ENCODE assay signal across 7 mouse cellular contexts in the genomic region with DNA sequence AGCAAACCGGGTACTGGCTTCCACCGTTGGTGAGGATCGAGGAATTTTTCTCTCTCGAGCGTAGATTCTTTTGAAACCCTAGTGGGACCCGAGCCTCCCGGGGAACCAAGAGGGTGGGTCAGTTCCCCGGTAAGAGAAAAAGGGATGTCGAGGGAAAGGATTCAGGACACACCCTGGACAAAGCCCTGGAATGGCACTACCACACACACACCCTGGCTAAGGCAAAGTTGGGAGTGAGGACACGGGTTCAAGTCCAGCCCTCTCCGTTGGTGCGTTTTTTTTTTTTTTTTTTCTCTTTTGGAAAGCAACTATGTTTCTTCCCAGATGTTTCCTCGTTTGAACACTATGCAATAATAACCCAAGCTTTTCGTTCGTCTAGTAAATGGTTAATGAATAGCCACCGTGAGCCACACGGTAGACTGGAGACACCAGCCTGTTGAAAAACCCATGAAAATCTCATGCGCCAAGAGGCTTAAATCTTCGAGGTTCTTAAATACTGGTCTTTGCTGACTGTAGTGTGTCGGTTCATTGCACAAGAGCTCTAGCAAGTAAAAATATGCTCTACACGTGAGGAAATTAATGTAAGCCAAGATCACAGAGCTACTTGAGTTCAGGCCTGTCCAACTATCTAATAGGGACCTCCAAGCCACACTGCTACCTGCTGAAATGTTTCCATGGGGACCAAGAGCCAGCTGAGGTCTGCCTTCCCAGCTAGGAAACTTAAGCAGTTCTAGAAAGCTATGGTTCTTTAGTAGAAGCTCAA. TPM values are rescaled to one million over a fixed set of nuclear protein-coding genes. Genes with fewer than 3 reads are reported as not detected.
DNase-seq lines count a peak whose midpoint lies in the region; ATAC-seq lines count a peak whose summit lies in the region.

No protein-coding gene starts in this region.

- ATAC-seq in neural tube, embryonic 11.5 days (ENCODE audit: insufficient read depth, low FRiP score, low TSS enrichment), result peak; percentile 23; the same call in 1 of the 2 replicates
- peak; percentile 11; the same call in 1 of the 2 replicates for ATAC-seq in erythroid progenitor cell, adult 5-6 weeks (replicated peaks; ENCODE audit: low FRiP score, poor library complexity, severe bottlenecking)
- ATAC-seq in limb, embryonic 13.5 days (ENCODE audit: low FRiP score, low read depth), result no peak
- no peak for ATAC-seq in stomach, embryonic 16.5 days (ENCODE audit: insufficient read depth, low FRiP score)

- peak overlapping the region; percentile 92 for H3K27ac ChIP-seq in neural tube, embryonic 11.5 days (ENCODE audit: low read depth, low read length)
- peak overlapping the region; percentile 95 for H3K27ac ChIP-seq in limb, embryonic 13.5 days
- H3K27ac ChIP-seq in stomach, embryonic 16.5 days (ENCODE audit: low read length), result peak overlapping the region; percentile 98

- H3K9me3 ChIP-seq in neural tube, embryonic 11.5 days (ENCODE audit: control insufficient read depth, low read length), result no peaks in the 10 kb centered on the region
- no peaks in the 10 kb centered on the region for H3K9me3 ChIP-seq in limb, embryonic 13.5 days
- H3K9me3 ChIP-seq in stomach, embryonic 16.5 days (replicated peaks; ENCODE audit: control insufficient read depth, low read length), result no peaks in the 10 kb centered on the region

- intact Hi-C loops in left cerebral cortex, postnatal 4 days (cut with DNase I), result loop anchor here (5.0 kb wide), 1 partner anchor 380 kb away; no protein-coding TSS in a partner anchor

- peak overlapping the region; percentile 97 for H3K9ac ChIP-seq in neural tube, embryonic 11.5 days (ENCODE audit: low read length)
- peak overlapping the region; percentile 94 for H3K9ac ChIP-seq in limb, embryonic 13.5 days
- peak overlapping the region; percentile 94 for H3K9ac ChIP-seq in stomach, embryonic 16.5 days (ENCODE audit: low read length)

- peaks cover 16% of the 10 kb centered on the region for H3K36me3 ChIP-seq in neural tube, embryonic 11.5 days (ENCODE audit: control insufficient read depth, insufficient read depth, low read length)
- H3K36me3 ChIP-seq in limb, embryonic 13.5 days, result peaks cover 45% of the 10 kb centered on the region
- peaks cover 28% of the 10 kb centered on the region for H3K36me3 ChIP-seq in stomach, embryonic 16.5 days (ENCODE audit: control insufficient read depth, insufficient read depth, low read length)

- WGBS in neural tube, embryonic 11.5 days, result 31% methylated on average over 21 of the region's 21 CpGs
- WGBS in limb, embryonic 13.5 days, result 26% methylated on average over 21 of the region's 21 CpGs
- 15% methylated on average over 21 of the region's 21 CpGs for WGBS in stomach, embryonic 16.5 days

- H3K4me1 ChIP-seq in neural tube, embryonic 11.5 days (ENCODE audit: control insufficient read depth, insufficient read depth, low read length), result peaks cover 9% of the 10 kb centered on the region
- H3K4me1 ChIP-seq in limb, embryonic 13.5 days, result peaks cover 22% of the 10 kb centered on the region
- H3K4me1 ChIP-seq in stomach, embryonic 16.5 days (ENCODE audit: control insufficient read depth, insufficient read depth, low read length), result peaks cover 12% of the 10 kb centered on the region

- H3K4me2 ChIP-seq in neural tube, embryonic 11.5 days (ENCODE audit: low read depth), result peak overlapping the region; percentile 73
- H3K4me2 ChIP-seq in limb, embryonic 13.5 days (replicated peaks), result peak overlapping the region; percentile 84
- peak overlapping the region; percentile 91 for H3K4me2 ChIP-seq in stomach, embryonic 16.5 days (ENCODE audit: low read depth, low read length)

- H3K27me3 ChIP-seq in neural tube, embryonic 11.5 days (ENCODE audit: control insufficient read depth, insufficient read depth, low read length), result no peaks in the 10 kb centered on the region
- no peaks in the 10 kb centered on the region for H3K27me3 ChIP-seq in limb, embryonic 13.5 days
- no peaks in the 10 kb centered on the region for H3K27me3 ChIP-seq in stomach, embryonic 16.5 days (ENCODE audit: control insufficient read depth, insufficient read depth, low read length)

- no peak for DNase-seq in neural tube, embryonic 11.5 days (ENCODE audit: low spot score)
- DNase-seq in neural tube, embryonic 10.5 days (ENCODE audit: extremely low spot score, low spot score), result no peak
- DNase-seq in spleen, postnatal 4 days (ENCODE audit: low spot score in 2 of 2), result no peak
- no peak for DNase-seq in left cerebral cortex, postnatal 4 days

- peak overlapping the region; percentile 90 for H3K4me3 ChIP-seq in neural tube, embryonic 11.5 days (ENCODE audit: low read depth, low read length)
- H3K4me3 ChIP-seq in limb, embryonic 13.5 days, result peak overlapping the region; percentile 91
- peak overlapping the region; percentile 75 for H3K4me3 ChIP-seq in stomach, embryonic 16.5 days (replicated peaks; ENCODE audit: low read length)

RNA-seq across cellular contexts. Expression of a gene that starts 0.5 kb away (rescaled TPM):
- polyA plus RNA-seq in neural tube, embryonic 11.5 days (2014; fragmentation: Nextera tagmentation; extraction: Ambion mirVana), result 37.6 and 38.0 TPM in 2 replicates
- total RNA-seq in erythroid progenitor cell, adult 5-6 weeks (2015; ENCODE audit: low replicate concordance), result 5.4 and 13.0 TPM in 2 replicates
- 2.3 TPM in 1 of 2 replicates, not detected in the other for total RNA-seq in erythroid progenitor cell, adult 5-6 weeks (2017; ENCODE audit: low replicate concordance)
- polyA plus RNA-seq in limb, embryonic 13.5 days (2015; fragmentation: Nextera tagmentation; extraction: Ambion mirVana), result 43.5 and 46.0 TPM in 2 replicates
- 38.7 and 42.0 TPM in 2 replicates for polyA plus RNA-seq in stomach, embryonic 16.5 days (2015; fragmentation: Nextera tagmentation; extraction: Ambion mirVana)
- 10 to 100 TPM; 26.5 to 32.8 TPM for total RNA-seq in left cerebral cortex, postnatal 4 days (2021)

RNA-seq across cellular contexts. Expression of a gene that starts 0.9 kb away (rescaled TPM):
- 12.7 and 13.4 TPM in 2 replicates for polyA plus RNA-seq in neural tube, embryonic 11.5 days (2014; fragmentation: Nextera tagmentation; extraction: Ambion mirVana)
- total RNA-seq in erythroid progenitor cell, adult 5-6 weeks (2015; ENCODE audit: low replicate concordance), result 0.36 and 0.42 TPM in 2 replicates
- total RNA-seq in erythroid progenitor cell, adult 5-6 weeks (2017; ENCODE audit: low replicate concordance), result 0.39 and 0.61 TPM in 2 replicates
- 10.0 and 11.1 TPM in 2 replicates for polyA plus RNA-seq in limb, embryonic 13.5 days (2015; fragmentation: Nextera tagmentation; extraction: Ambion mirVana)
- polyA plus RNA-seq in stomach, embryonic 16.5 days (2015; fragmentation: Nextera tagmentation; extraction: Ambion mirVana), result 6.5 and 7.0 TPM in 2 replicates
- total RNA-seq in left cerebral cortex, postnatal 4 days (2021), result 10 to 100 TPM; 26.8 to 29.6 TPM

RNA-seq across cellular contexts. Expression of a gene that starts 19.4 kb away (rescaled TPM):
- 20.2 and 21.1 TPM in 2 replicates for polyA plus RNA-seq in neural tube, embryonic 11.5 days (2014; fragmentation: Nextera tagmentation; extraction: Ambion mirVana)
- not detected in 2 replicates for total RNA-seq in erythroid progenitor cell, adult 5-6 weeks (2015; ENCODE audit: low replicate concordance)
- total RNA-seq in erythroid progenitor cell, adult 5-6 weeks (2017; ENCODE audit: low replicate concordance), result not detected in 2 replicates
- 7.7 and 9.2 TPM in 2 replicates for polyA plus RNA-seq in limb, embryonic 13.5 days (2015; fragmentation: Nextera tagmentation; extraction: Ambion mirVana)
- 13.4 and 15.3 TPM in 2 replicates for polyA plus RNA-seq in stomach, embryonic 16.5 days (2015; fragmentation: Nextera tagmentation; extraction: Ambion mirVana)
- total RNA-seq in left cerebral cortex, postnatal 4 days (2021), result 10 to 100 TPM; 40.0 to 44.2 TPM

RNA-seq across cellular contexts. Expression of a gene that starts 22.3 kb away (rescaled TPM):
- polyA plus RNA-seq in neural tube, embryonic 11.5 days (2014; fragmentation: Nextera tagmentation; extraction: Ambion mirVana), result not detected in 2 replicates
- not detected in 2 replicates for total RNA-seq in erythroid progenitor cell, adult 5-6 weeks (2015; ENCODE audit: low replicate concordance)
- not detected in 2 replicates for total RNA-seq in erythroid progenitor cell, adult 5-6 weeks (2017; ENCODE audit: low replicate concordance)
- 0.64 TPM in 1 of 2 replicates, not detected in the other for polyA plus RNA-seq in limb, embryonic 13.5 days (2015; fragmentation: Nextera tagmentation; extraction: Ambion mirVana)
- polyA plus RNA-seq in stomach, embryonic 16.5 days (2015; fragmentation: Nextera tagmentation; extraction: Ambion mirVana), result not detected in 2 replicates
- 1 to 10 TPM; 3.5 to 4.2 TPM for total RNA-seq in left cerebral cortex, postnatal 4 days (2021)

RNA-seq across cellular contexts. Expression of a gene that starts 26.2 kb away (rescaled TPM):
- 0.50 and 0.51 TPM in 2 replicates for polyA plus RNA-seq in neural tube, embryonic 11.5 days (2014; fragmentation: Nextera tagmentation; extraction: Ambion mirVana)
- not detected in 2 replicates for total RNA-seq in erythroid progenitor cell, adult 5-6 weeks (2015; ENCODE audit: low replicate concordance)
- not detected in 2 replicates for total RNA-seq in erythroid progenitor cell, adult 5-6 weeks (2017; ENCODE audit: low replicate concordance)
- 0.31 and 0.61 TPM in 2 replicates for polyA plus RNA-seq in limb, embryonic 13.5 days (2015; fragmentation: Nextera tagmentation; extraction: Ambion mirVana)
- 0.28 and 0.81 TPM in 2 replicates for polyA plus RNA-seq in stomach, embryonic 16.5 days (2015; fragmentation: Nextera tagmentation; extraction: Ambion mirVana)
- total RNA-seq in left cerebral cortex, postnatal 4 days (2021), result under 1 TPM; 0.42 to 0.58 TPM

Comparison
In these comparisons a context has a peak if more than half of its experiments do, and no peak if none do; other contexts are left out.
1. ATAC-seq: peak in neural tube, embryonic 11.5 days (single experiment) and erythroid progenitor cell, adult 5-6 weeks (single experiment); none in limb, embryonic 13.5 days (single experiment) and stomach, embryonic 16.5 days (single experiment).
2. Peak in every context shown above with its lines, with median percentiles within 50 percentile points of each other: H3K27ac ChIP-seq, H3K4me2 ChIP-seq, H3K4me3 ChIP-seq and H3K9ac ChIP-seq.